Mouse (Mus musculus) kidney, postnatal 0 days (tissue): ENCODE measurements around the gene Rhcg. TPM values are rescaled to one million over a fixed set of nuclear protein-coding genes. Genes with fewer than 3 reads are reported as not detected.

ENCODE experiments used
- ATAC-seq: fragments of 200-750 bp; cut with Nextera tagmentation; replicated peaks from 2 replicates; pipeline ENCODE4 v1.8.0; 2017; ENCODE audit warnings: low read depth, moderate number of reproducible peaks, moderate TSS enrichment, moderate library complexity; ENCODE audit not compliant: low FRiP score
- DNase-seq: peaks from one replicate; pipeline ENCODE4 v3.0.0-alpha.2; 2016; ENCODE audit warnings: low spot score
- H3K27ac ChIP-seq: fragments of 300-500 bp; sonication (generic); 2 replicates; pipeline ENCODE4 v1.5.1; 2014; ENCODE audit warnings: mild to moderate bottlenecking
- H3K27me3 ChIP-seq: fragments of 300-500 bp; sonication (generic); 2 replicates; pipeline ENCODE4 v1.6.1; 2014; ENCODE audit warnings: low read length, mixed read lengths; ENCODE audit not compliant: insufficient read depth
- H3K36me3 ChIP-seq: fragments of 300-500 bp; sonication (generic); 2 replicates; pipeline ENCODE4 v1.6.1; 2014; ENCODE audit warnings: low read length, mixed read lengths; ENCODE audit not compliant: insufficient read depth
- H3K4me1 ChIP-seq: fragments of 300-500 bp; sonication (generic); replicated peaks from 2 replicates; pipeline ENCODE4 v1.6.1; 2014; ENCODE audit warnings: antibody characterized with exemption, low read length, mixed read lengths; ENCODE audit not compliant: insufficient read depth
- H3K4me2 ChIP-seq: fragments of 300-500 bp; sonication (generic); 2 replicates; pipeline ENCODE4 v1.6.1; 2014; ENCODE audit warnings: mild to moderate bottlenecking, low read length, moderate library complexity, mixed read lengths
- H3K4me3 ChIP-seq: fragments of 300-500 bp; sonication (generic); replicated peaks from 2 replicates; pipeline ENCODE4 v1.5.1; 2014; ENCODE audit warnings: low read depth, low read length
- H3K9ac ChIP-seq: fragments of 300-500 bp; sonication (generic); 2 replicates; pipeline ENCODE4 v1.6.1; 2014; ENCODE audit warnings: low read depth, low read length
- H3K9me3 ChIP-seq: fragments of 300-500 bp; sonication (generic); replicated peaks from 2 replicates; pipeline ENCODE4 v1.6.1; 2016; ENCODE audit warnings: low read length, inconsistent platforms, mixed read lengths
- CTCF ChIP-seq: IDR thresholded peaks from 2 replicates; pipeline ENCODE4 v1.5.1; 2016; ENCODE audit warnings: antibody characterized with exemption, low read depth, mild to moderate bottlenecking, moderate library complexity
- WGBS: fragments of 180-500 bp; shearing (Covaris S2); extraction: QIAGEN DNeasy Blood & Tissue Kit; methylation state at CpG from one replicate; pipeline ENCODE4 v1.1.7; 2014; 5-methylcytosine and 5-hydroxymethylcytosine counted together
- polyA plus RNA-seq: library from polyadenylated mRNA; unstranded; fragments of >200 nt; fragmentation: Nextera tagmentation; extraction: Ambion mirVana; gene quantifications from 2 replicates; pipeline ENCODE4 v1.2.1, GENCODE M21; 2015

Rhcg gene
- polyA plus RNA-seq, 1 experiment from 2014 or later = 117 TPM

GRCm38 (mm10) chr7:79577931-79578850 is 39.3 kb downstream of the Rhcg start:
- TF ChIP-seq CTCF = no peak
- Histone ChIP-seq H3K36me3 (no peaks in the 10 kb centered on the region), H3K4me2 (peak overlapping the region; percentile 57), H3K27me3 (peaks cover 5% of the 10 kb centered on the region; the same call in 1 of the 2 replicates), H3K4me3 (peak overlapping the region; percentile 18; the same call in 1 of the 2 replicates), H3K9ac (0 out of 2 replicates have a peak overlapping the region, but pooled peaks have one; percentile 28), H3K9me3 (no peaks in the 10 kb centered on the region), H3K4me1 (peaks cover 13% of the 10 kb centered on the region; the same call in 1 of the 2 replicates), H3K27ac (peak overlapping the region; percentile 56; the same call in 1 of the 2 replicates)
- 8% methylated on average over 22 of the region's 25 CpGs for WGBS
- DNase-seq (peak; percentile 44), ATAC-seq (0 out of 2 replicates have a peak, but pooled peaks have one; percentile 36)

GRCm38 (mm10) chr7:79577096-79577874 is 40.2 kb downstream of the Rhcg start:
- Histone ChIP-seq H3K9ac (no peak overlapping the region), H3K27ac (no peak overlapping the region), H3K4me1 (peaks cover 13% of the 10 kb centered on the region; the same call in 1 of the 2 replicates), H3K4me3 (no peak overlapping the region), H3K27me3 (peaks cover 5% of the 10 kb centered on the region; the same call in 1 of the 2 replicates), H3K4me2 (no peak overlapping the region), H3K9me3 (no peaks in the 10 kb centered on the region), H3K36me3 (no peaks in the 10 kb centered on the region)
- ATAC-seq = no peak
- WGBS = 11% methylated on average over 12 of the region's 12 CpGs
- TF ChIP-seq CTCF = no peak
- no peak for DNase-seq

- Histone ChIP-seq H3K4me1 (peaks cover 13% of the 10 kb centered on the region; the same call in 1 of the 2 replicates), H3K36me3 (no peaks in the 10 kb centered on the region), H3K27me3 (peaks cover 5% of the 10 kb centered on the region; the same call in 1 of the 2 replicates), H3K9me3 (no peaks in the 10 kb centered on the region), H3K9ac (no peak overlapping the region), H3K27ac (no peak overlapping the region), H3K4me2 (no peak overlapping the region), H3K4me3 (no peak overlapping the region)
- DNase-seq (peak; percentile 54), ATAC-seq (no peak)
- WGBS = 5% methylated on average over 5 of the region's 5 CpGs
- TF ChIP-seq CTCF = peak; percentile 69
Measured at GRCm38 (mm10) chr7:79576659-79577058, 40.8 kb downstream of the Rhcg start.

- Histone ChIP-seq H3K27ac (no peak overlapping the region), H3K4me1 (no peaks in the 10 kb centered on the region), H3K9me3 (no peaks in the 10 kb centered on the region), H3K9ac (no peak overlapping the region), H3K4me3 (no peak overlapping the region), H3K4me2 (no peak overlapping the region), H3K27me3 (peaks cover 5% of the 10 kb centered on the region; the same call in 1 of the 2 replicates), H3K36me3 (no peaks in the 10 kb centered on the region)
- WGBS = 63% methylated on average over 18 of the region's 19 CpGs
- ATAC-seq (no peak), DNase-seq (no peak)
- no peak for TF ChIP-seq CTCF
Measured at GRCm38 (mm10) chr7:79572191-79572818, 45.2 kb downstream of the Rhcg start.

DNA sequence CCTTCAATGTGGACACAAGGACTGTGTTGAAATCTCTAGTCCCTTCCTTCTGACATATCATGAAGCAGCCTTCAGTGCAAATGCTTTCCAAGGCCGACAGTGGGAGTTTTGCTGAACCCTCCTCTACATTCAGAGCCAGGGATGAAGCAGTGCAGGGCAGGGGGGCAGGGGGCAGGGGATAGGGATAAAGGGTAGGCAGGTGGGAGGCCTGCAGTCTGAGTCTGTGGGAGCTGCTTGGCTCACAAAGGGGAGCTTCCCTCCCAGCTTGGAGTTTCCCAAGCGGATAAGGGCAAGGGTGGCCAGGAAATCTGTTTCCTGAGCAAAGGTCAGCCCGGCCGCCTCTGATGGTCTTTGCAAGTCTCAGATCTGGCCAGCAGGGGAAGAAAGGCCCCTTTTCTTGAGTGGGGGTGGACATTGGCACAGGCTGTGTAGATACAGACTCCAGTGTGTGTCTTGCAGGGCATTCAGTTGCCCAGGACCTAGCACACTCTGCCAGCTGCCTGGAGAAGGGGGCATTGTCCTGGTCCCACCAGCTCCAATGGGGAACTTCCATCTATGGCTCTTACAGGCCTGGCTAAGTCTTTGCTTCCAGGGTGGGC is 48.4 kb downstream of the Rhcg start:
- Histone ChIP-seq H3K4me3 (no peak overlapping the region), H3K4me1 (no peaks in the 10 kb centered on the region), H3K27ac (no peak overlapping the region), H3K36me3 (no peaks in the 10 kb centered on the region), H3K9ac (no peak overlapping the region), H3K9me3 (no peaks in the 10 kb centered on the region), H3K27me3 (no peaks in the 10 kb centered on the region), H3K4me2 (no peak overlapping the region)
- 28% methylated on average over 4 of the region's 4 CpGs for WGBS
- 0 out of 2 replicates have a peak, but pooled peaks have one; percentile 3 for TF ChIP-seq CTCF
- DNase-seq (no peak), ATAC-seq (no peak)
